Mouse (Mus musculus) CD4-positive naive resting alpha-beta T cell, adult 57 days (primary cell): ENCODE data around the gene Gm26566. TPM values are rescaled to one million over a fixed set of nuclear protein-coding genes. Genes with fewer than 3 reads are reported as not detected.

ENCODE experiments used
- total RNA-seq: library from RNA; stranded (reverse); gene quantifications from one replicate; pipeline ENCODE4 v1.2.4, GENCODE M21; 2023

The Gm26566 gene
- 1.9 TPM for total RNA-seq

DNA sequence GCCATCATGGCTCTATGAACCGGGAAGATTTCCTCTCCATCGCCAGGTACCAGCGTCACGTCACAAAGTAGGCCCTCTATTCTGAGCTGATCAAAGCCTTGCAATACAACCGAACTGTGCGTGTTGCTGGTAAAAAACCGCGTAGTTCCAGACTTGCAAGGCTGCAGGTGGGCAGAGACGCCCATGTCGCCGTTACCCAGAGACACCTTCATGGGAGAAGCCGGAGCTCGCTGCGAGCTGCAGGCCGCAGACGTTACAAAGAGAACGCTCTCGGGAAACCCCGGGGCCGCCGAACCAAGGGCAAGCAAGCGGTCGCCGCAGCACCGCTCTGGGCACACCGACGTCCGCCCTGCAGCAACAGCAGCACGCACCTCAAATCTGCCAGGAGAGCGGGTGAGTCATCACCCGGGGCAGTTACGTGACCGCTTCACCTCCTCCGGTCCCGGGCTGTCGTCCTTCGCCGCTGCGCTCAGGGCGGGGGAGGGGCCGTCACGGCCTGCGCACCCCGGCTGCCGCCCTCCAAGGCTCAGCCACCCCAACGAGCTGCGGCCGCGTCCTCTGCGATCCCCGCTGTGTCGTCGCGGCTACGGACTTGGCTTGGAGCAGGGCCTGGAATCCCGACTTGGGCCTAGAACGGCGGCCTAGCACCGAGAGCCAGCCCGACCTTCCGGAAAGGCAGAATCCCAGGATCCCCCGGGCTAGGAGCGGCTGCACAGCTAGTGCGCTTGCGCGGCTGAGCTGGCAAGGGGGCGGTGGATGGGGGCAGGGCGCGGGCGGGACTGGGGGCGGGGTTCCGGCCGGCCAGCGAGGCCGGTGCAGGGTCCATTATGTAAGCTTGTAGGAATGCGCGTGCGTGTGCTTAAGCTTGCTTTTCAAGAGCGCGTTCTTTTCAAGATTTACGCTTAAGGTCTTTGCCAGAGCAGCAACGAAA is at the start of gene Gm26566, which contains the start of gene Klhl9:
Gene Gm26566, plus strand, starts transcription at position 15 of the 931 bp plus-strand sequence.
Gene Klhl9, minus strand, starts transcription at position 675 of the 931 bp plus-strand sequence.

GRCm38 (mm10) chr4:88676824-88677223 is 44.8 kb upstream of the Gm26566 start, which contains the start of gene Ifna16:
Gene Ifna16, minus strand, starts transcription at chr4:88676924.

GRCm38 (mm10) chr4:88683812-88684211 is 37.8 kb upstream of the Gm26566 start, which contains the start of gene Ifna2:
Gene Ifna2, minus strand, starts transcription at chr4:88683912.

GRCm38 (mm10) chr4:88691259-88691658 is 30.3 kb upstream of the Gm26566 start, which contains the start of gene Ifnab:
Gene Ifnab, minus strand, starts transcription at chr4:88691359.

DNA sequence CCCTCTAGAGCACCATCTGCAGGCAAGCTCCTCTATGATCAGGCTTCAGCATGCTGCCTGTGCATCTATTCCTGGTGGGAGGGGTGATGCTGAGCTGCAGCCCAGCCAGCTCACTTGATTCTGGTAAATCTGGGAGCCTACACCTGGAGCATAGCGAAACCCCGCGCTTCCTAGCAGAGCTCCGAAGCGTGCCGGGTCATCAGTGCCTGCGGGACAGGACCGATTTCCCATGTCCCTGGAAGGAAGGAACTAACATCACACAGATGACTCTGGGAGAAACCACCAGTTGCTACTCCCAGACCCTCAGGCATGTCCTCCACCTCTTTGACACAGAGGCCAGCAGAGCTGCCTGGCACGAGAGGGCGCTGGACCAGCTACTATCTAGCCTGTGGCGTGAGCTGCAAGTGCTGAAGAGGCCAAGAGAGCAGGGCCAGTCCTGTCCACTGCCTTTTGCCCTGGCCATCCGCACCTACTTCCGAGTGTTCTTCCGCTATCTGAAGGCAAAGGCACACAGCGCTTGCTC is 33.3 kb downstream of the Gm26566 start, which contains the start of gene Gm13271:
Gene Gm13271, plus strand, starts transcription at position 51 of the 523 bp plus-strand sequence.

DNA sequence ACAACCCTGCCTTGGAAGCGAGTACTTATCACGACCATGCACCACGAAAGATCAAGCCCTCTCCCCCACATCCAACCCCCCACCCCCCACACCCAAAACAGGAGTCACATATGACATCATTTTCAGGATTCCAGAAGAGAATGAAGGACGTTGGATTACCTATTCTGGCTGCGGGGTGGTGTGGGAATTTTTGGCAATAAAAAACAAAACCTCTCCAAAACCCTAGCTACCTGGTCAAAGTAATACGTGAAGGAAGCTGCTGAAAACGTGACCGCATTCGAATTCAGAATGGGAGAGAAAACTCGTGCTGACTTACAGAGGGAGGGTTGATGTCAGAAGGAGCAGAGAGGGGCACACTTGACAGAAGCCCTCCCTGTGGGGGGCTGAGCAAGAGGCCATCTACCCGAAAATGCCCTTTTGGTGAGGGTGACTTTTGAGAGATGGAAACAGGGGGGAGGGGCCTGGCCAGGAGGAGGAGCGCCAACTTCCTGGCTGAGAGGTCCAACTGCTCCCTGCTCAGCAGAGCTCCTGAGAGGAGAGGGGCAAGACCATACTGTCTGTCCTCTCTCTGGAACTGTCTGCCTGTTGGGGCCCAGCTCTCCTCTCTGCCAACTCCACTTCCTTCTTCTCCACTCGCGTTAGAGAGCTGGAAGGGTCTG is 38.1 kb downstream of the Gm26566 start, which contains the start of gene Gm13283:
Gene Gm13283, plus strand, starts transcription at position 510 of the 659 bp plus-strand sequence.

Other genes with a start within 250 kb of the Gm26566 start
- gene Ifnb1, start 199.0 kb upstream of the Gm26566 start, total RNA-seq = not detected
- gene Ifna15, start 163.6 kb upstream of the Gm26566 start, total RNA-seq = not detected
- gene Ifna14, start 150.0 kb upstream of the Gm26566 start, total RNA-seq = not detected
- gene Ifna9, start 129.4 kb upstream of the Gm26566 start, total RNA-seq = not detected
- gene Ifna12, start 118.4 kb upstream of the Gm26566 start, total RNA-seq = not detected
- not detected for gene C87499, start 87.4 kb upstream of the Gm26566 start, total RNA-seq
- not detected for gene Ifna13, start 77.3 kb upstream of the Gm26566 start, total RNA-seq
- gene Ifna16, start 44.9 kb upstream of the Gm26566 start, total RNA-seq = not detected
- not detected for gene Ifna2, start 37.9 kb upstream of the Gm26566 start, total RNA-seq
- not detected for gene Ifnab, start 30.4 kb upstream of the Gm26566 start, total RNA-seq
- gene Klhl9, start 660 bp downstream of the Gm26566 start, total RNA-seq = 51.2 TPM
- not detected for gene Gm13271, start 33.1 kb downstream of the Gm26566 start, total RNA-seq
- gene Gm13283, start 38.3 kb downstream of the Gm26566 start, total RNA-seq = not detected
- gene Gm13290, start 52.0 kb downstream of the Gm26566 start, total RNA-seq = not detected
- not detected for gene Gm13289, start 55.1 kb downstream of the Gm26566 start, total RNA-seq
- not detected for gene Gm13272, start 58.0 kb downstream of the Gm26566 start, total RNA-seq
- not detected for gene Ifnz, start 60.3 kb downstream of the Gm26566 start, total RNA-seq
- gene Gm13276, start 63.9 kb downstream of the Gm26566 start, total RNA-seq = not detected
- not detected for gene Gm13277, start 66.8 kb downstream of the Gm26566 start, total RNA-seq
- gene Gm13278, start 69.7 kb downstream of the Gm26566 start, total RNA-seq = not detected
- gene Gm13275, start 72.7 kb downstream of the Gm26566 start, total RNA-seq = not detected
- not detected for gene Gm13279, start 75.6 kb downstream of the Gm26566 start, total RNA-seq
- gene Gm13285, start 77.9 kb downstream of the Gm26566 start, total RNA-seq = not detected
- not detected for gene Gm13287, start 81.4 kb downstream of the Gm26566 start, total RNA-seq
- gene Gm13288, start 83.7 kb downstream of the Gm26566 start, total RNA-seq = 0.38 TPM
- not detected for gene Ifna7, start 94.4 kb downstream of the Gm26566 start, total RNA-seq
- not detected for gene Ifna11, start 98.2 kb downstream of the Gm26566 start, total RNA-seq
- not detected for gene Ifna6, start 105.6 kb downstream of the Gm26566 start, total RNA-seq
- not detected for gene Ifna5, start 113.7 kb downstream of the Gm26566 start, total RNA-seq
- gene Ifna4, start 120.1 kb downstream of the Gm26566 start, total RNA-seq = not detected
- not detected for gene Ifna1, start 128.3 kb downstream of the Gm26566 start, total RNA-seq
- gene Ifne, start 158.4 kb downstream of the Gm26566 start, total RNA-seq = not detected